Mouse (Mus musculus): Measurements from ENCODE around the gene Gphb5.
"Not testable (repeated sequence)": the region's sequence is repeated elsewhere in the genome, so short reads cannot be mapped to it uniquely, and the experiment has no call there.

Gene Gphb5

DNA sequence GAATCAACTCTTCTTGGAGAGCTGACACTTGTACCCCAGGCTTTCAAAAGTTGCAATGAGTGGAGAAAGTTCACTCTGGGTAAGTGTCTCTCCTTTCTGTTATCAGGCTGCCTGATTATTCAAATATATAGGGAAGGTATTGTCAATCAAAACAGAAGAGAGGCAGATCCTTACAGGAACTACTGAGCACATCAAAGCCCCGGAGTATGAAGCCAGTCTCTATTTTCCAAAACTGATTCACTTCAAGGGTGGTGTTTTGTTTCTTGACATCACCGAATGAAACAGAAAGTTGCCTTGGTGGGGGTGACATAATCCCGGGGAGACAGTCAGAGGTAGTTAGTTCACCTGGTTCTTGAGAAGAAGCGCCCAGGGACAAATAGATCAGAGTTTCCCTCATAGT, at the start of gene Gphb5:
Gphb5 (minus strand) TSS at position 101 of the 400 bp plus-strand sequence.
- no peak for DNase-seq (ENCODE audit: low spot score in 2 of 2)

DNA sequence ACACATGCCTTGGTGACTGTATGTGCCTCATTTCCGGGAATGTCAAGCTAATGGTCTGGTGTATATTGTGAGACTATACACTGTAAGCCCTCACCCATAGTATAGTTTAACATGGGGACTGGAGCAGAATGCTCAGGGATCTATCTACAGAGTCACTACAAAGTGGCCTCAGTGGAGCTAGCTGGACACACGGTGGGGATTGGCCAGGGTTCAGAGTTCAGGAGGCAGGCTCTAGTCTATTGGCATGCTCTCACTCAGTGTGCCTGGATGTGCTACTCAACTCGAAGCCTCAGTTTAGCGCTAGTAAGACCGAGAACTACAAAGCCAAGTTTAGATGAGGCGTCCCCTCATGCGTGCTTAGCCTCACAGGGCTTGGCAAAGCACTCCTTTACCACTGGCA, 49.6 kb upstream of the Gphb5 start:
- no peak for DNase-seq (ENCODE audit: low spot score in 2 of 2)

- DNase-seq (ENCODE audit: low spot score in 2 of 2) = peak in 1 of 2 experiments; percentile 39
These were observed 47.6 kb upstream of the Gphb5 start for GRCm38 (mm10) chr12:75464016-75464769.

DNA sequence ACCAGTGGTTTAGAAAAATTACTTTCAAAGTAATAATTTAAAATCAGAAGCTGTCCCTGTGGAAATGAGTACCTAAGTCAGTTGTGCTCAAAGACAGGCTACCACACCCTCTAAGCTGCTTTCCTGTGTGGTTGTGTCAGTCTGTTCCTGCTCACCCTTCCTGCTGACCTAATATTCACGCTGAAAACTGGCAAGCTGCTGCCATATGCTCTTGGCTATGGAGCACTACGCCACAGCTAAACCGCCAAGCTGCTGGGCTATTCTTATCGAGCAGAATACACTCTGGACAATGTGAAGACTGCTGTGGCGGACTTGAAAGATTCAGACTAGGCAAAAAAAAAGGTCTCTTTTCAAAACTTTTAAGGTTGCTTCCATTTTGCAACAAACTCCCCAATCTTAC, 44.0 kb upstream of the Gphb5 start:
- no peak for DNase-seq (ENCODE audit: low spot score in 2 of 2)

DNA sequence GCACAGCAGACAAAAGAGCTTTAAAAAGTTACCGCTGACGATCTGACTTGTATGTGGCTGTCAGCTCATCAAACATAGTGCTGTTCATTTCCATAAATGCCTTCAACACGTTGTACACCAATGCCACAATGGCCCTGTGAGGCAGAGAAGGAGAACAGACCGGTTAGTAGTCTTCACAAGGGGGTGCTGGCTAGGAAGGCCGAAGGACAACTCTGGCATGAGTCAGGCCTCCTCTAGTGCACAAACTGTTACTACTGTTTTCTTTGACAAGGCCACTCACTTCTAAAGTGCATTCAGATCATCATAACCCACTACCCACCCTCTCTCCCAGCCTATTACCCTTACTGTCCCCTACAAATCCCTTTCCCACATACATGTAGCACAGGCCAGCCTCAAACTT, 43.1 kb upstream of the Gphb5 start:
- no peak for DNase-seq (ENCODE audit: low spot score in 2 of 2)

GRCm38 (mm10) chr12:75453441-75453840, 36.9 kb upstream of the Gphb5 start:
- no peak for DNase-seq (ENCODE audit: low spot score in 2 of 2)

- DNase-seq (ENCODE audit: low spot score in 2 of 2) = no peak
These were observed 36.4 kb upstream of the Gphb5 start for GRCm38 (mm10) chr12:75453027-75453426.

GRCm38 (mm10) chr12:75450592-75450991, 34.0 kb upstream of the Gphb5 start:
- no peak for DNase-seq (ENCODE audit: low spot score in 2 of 2)

DNA sequence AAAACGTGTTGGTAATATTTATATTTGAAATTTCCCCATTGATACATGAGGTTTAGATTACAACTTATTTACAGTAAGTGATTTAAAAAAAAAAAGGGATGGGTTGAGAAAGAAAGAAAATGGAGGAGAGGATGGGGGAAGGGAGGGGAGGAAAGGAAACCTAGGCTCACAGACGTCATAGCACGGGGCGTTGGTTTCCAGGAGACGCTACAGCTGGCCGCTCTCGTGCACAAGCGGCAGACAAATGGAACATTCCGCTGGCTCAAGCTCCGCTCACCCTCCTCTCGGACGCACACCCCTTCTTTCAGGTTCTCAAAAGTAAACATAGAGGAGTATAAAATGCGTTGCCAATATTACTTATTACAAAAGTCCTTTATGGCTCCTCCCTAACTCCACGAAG, 33.4 kb upstream of the Gphb5 start:
- DNase-seq (ENCODE audit: low spot score in 2 of 2) = no peak

DNA sequence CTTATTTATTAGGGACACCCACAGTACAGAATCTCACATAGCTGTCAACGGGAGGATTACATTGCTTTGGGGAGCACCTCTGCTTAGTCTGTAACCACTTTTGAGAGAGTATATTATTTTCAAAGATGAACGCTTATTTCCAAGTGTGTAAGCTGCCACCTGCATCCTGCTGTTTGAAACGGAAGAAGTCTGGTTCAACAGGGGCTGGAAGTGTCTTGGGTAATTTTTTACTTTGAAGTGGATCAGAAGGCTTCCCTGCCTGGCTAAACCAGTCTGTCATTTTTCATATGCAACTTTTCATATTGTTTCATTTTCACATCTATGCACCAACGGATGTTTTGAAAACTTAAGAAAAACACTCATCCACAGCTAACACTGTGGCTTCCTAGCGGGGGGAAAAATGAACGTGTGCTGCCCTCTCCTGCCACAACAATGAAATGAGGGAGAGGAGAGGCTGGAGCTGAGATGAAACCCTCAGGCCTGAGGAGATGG, 32.9 kb upstream of the Gphb5 start:
- no peak for DNase-seq (ENCODE audit: low spot score in 2 of 2)

DNA sequence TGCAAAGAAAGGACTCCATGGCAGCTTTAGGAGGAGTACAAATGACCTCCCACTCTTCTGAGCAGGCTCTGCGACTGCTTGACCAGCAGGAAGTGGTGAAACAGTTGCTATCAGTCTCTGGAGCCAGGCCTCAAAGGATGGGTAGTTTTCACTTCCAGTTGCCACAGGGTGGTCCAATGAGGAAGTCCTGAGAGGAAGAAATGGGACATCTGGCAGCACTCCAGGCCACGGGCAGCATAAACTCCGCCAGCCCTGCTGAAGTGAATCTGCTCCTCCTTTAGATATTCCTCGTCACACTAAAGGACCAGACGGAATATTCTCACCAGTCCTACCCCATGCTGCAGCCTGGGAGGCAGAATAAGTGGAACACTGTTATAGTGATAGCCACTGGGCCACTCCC, 32.3 kb upstream of the Gphb5 start:
- DNase-seq (ENCODE audit: low spot score in 2 of 2) = peak in 1 of 2 experiments; percentile 34

- DNase-seq (ENCODE audit: low spot score in 2 of 2) = no peak
These were observed 29.7 kb upstream of the Gphb5 start for GRCm38 (mm10) chr12:75446245-75446644.

GRCm38 (mm10) chr12:75432400-75432799, 15.8 kb upstream of the Gphb5 start:
- DNase-seq (ENCODE audit: low spot score in 2 of 2) = not testable (repeated sequence)

DNA sequence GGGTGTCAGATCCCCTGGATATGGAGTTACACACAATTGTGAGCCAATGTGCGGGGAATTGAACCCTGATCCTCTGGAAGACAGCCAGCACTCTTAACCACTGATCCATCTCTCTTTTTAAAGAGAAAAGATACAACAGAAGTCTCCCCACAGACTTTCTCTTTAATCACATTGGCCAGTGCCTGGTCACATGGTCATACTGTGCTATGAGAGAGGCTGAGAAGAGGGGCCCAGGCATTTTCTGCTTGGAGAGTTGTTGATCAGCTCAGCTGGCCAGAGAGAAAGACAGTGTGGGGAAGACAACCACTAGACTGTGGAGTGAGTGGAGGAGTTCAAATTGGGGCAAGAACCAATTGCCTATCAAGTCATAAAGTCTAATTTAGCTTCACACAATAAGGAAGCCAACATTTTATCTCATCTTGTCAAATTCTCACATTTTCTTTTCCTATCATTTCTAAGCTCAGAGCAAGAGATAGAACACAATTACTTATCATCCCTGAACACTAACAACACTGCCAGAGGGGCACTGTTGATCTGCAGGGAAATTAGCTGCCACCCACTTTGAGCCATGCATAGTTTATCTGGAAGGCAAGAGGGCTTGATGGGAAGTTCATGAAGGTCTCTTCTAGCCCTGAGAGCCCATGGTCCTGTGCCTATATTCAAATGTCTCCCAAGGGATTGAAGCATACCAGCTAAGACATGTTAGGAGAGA, 13.3 kb upstream of the Gphb5 start:
- DNase-seq (ENCODE audit: low spot score in 2 of 2) = no peak

- DNase-seq (ENCODE audit: low spot score in 2 of 2) = no peak
These were observed 12.1 kb upstream of the Gphb5 start for GRCm38 (mm10) chr12:75428719-75429118.

GRCm38 (mm10) chr12:75425882-75426281, 9.3 kb upstream of the Gphb5 start:
- DNase-seq (ENCODE audit: low spot score in 2 of 2) = no peak

DNA sequence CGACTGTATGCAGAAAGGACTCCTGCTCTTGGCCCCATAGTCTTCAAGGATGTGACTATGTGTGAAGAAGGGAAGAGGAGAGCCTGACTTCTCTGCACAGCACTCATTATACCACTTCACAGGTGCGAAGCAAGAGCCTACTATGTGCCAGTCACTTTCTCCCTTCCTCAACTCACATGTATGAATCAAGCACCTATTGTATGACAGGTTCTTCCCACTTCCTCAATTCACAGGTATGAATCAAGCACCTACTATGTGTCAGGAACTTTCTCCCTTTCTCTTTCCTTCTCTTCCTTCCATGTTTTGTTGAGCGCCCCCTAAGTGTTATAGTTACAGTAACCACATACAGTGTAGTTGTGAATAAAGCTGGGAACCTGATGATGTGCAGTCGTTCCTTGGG, 8.2 kb upstream of the Gphb5 start:
- no peak for DNase-seq (ENCODE audit: low spot score in 2 of 2)

DNA sequence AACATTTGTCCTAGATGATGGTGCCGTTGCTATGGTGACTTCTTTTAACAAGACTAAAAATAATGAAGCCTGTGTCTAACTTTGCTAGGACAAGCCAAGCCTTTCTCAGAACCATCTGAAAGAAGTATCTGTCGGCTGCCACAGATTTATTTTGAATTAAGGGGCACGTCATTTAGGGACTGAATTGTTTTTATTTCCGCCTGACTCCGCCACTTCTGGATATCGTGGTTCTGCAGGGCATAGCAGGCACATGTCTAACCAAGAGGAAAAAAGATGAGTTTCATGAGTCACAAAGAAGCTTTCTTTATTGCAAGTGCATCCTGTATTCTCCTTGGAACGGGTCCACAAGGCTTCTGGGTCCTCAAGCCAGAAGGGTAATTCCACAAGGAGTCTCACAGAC, 7.8 kb upstream of the Gphb5 start:
- DNase-seq (ENCODE audit: low spot score in 2 of 2) = peak in 1 of 2 experiments; percentile 36

DNA sequence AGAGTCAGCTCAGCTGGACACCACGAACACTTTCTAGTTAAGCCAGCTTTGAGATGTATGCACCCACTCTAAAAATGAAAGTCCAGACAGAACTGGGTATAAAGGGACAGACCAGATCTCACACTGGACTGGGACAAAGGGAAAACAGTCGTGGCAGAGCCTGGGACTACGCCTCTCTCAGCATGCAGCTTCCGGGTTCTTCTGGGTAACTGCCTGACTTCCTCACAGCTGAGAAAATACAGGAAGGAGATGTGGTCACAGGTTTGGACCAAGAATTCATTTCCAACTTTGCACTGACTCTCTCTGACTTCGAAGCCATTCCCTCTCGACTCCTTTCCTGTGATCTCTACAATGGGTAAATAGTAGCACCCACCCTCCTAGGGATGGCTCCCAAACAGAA, 1.6 kb downstream of the Gphb5 start:
- DNase-seq (ENCODE audit: low spot score in 2 of 2) = no peak

DNA sequence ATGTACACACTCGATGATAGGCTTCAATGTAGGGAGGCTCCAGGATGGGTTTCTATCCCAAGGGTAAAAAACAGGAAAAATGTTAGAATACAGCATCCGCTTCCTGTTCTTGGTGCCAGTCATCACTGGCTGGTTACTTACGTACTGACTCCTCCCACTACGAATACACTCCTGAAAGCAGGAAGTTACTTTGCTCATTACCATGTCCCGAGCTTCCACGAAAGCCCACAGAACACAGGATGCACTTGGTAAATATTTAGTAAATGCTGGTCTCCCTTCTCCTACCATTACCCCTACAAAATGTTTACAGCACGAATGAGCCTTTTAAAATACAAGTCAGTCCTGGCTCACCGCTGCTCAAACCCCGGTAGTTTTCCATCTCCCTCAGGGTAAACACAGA, 3.6 kb downstream of the Gphb5 start:
- no peak for DNase-seq (ENCODE audit: low spot score in 2 of 2)

GRCm38 (mm10) chr12:75397077-75397476, 19.5 kb downstream of the Gphb5 start:
- no peak for DNase-seq (ENCODE audit: low spot score in 2 of 2)

GRCm38 (mm10) chr12:75396616-75397015, 20.0 kb downstream of the Gphb5 start:
- no peak for DNase-seq (ENCODE audit: low spot score in 2 of 2)

Data from frontal cortex, postnatal 14 days (tissue).